Mouse (Mus musculus): ENCODE results near the gene Dmrtb1. TPM values are rescaled to one million over a fixed set of nuclear protein-coding genes. Genes with fewer than 3 reads are reported as not detected.
A peak's percentile ranks its signal among the peaks of the same experiment; 100 is the strongest.

Gene Dmrtb1
- polyA plus RNA-seq, 1 experiment from 2014 or later = not detected

GRCm38 (mm10) chr4:107716754-107717299, 32.8 kb upstream of the Dmrtb1 start:
- CTCF ChIA-PET = interaction anchor here (1.0 to 2.0 kb wide), 2 partner anchors 16 to 111 kb away, joined by 3 to 5 read pairs; no protein-coding TSS in a partner anchor
- no peak for TF ChIP-seq CTCF (IDR thresholded peaks at IDR 0.05)
- DNase-seq (ENCODE audit: low read depth, low spot score) = no peak
- POLR2A ChIA-PET = no interaction called here
- no peaks in the 10 kb centered on the region for H3K27me3 ChIP-seq
- in situ Hi-C loops (cut with MboI; ENCODE audit: low pct_unique_long_range_greater_than_20kb) = no loop called here
- ATAC-seq = no peak

DNA sequence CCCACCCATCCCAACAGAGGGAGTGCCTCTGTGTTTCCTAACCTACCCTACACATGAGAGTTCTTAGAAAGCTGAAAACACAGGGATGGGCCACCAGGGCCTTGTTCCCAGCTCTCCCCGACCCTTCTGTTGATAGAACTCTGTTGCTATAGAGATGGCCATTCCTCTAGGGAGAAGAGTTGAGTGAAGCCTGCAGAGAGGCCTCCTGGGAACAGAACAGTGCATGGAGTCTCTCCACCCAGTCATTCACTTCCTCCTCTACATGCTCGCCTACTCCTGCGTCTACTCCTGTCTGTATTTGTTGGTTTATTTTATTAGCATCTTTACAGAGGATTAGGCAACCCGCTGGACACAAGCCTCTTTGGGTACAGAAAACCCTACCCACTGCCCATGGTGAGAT, 22.9 kb upstream of the Dmrtb1 start:
- in situ Hi-C loops (cut with MboI; ENCODE audit: low pct_unique_long_range_greater_than_20kb) = no loop called here
- no peak for TF ChIP-seq CTCF (IDR thresholded peaks at IDR 0.05)
- no peaks in the 10 kb centered on the region for H3K27me3 ChIP-seq
- CTCF ChIA-PET = interaction anchor here (1.4 kb wide), 1 partner anchor 31 kb away, joined by 3 read pairs; no protein-coding TSS in a partner anchor
- POLR2A ChIA-PET = no interaction called here
- DNase-seq (ENCODE audit: low read depth, low spot score) (no peak), ATAC-seq (no peak)

DNA sequence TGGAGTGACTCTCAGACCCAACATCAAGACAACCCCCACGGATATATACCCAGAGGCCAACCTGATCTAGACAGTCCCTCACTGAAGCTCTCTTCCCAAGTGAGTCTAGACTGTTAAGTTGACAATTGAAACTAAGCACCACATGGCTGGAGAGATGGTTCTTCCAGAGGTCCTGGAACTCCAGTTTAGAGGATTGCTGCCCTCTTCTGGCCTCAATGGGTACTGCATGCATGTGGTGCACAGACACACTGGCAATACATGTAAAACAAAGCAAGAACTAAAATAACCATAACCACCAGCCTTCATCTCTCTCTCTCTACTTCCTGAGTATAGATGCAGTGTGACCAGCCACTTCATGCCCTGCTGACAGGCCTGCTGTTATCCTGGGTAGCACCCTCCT, 20.2 kb upstream of the Dmrtb1 start:
- in situ Hi-C loops (cut with MboI; ENCODE audit: low pct_unique_long_range_greater_than_20kb) = no loop called here
- TF ChIP-seq CTCF (IDR thresholded peaks at IDR 0.05) = peak; percentile 60
- CTCF ChIA-PET = no interaction called here
- no peaks in the 10 kb centered on the region for H3K27me3 ChIP-seq
- no peak for DNase-seq (ENCODE audit: low read depth, low spot score)
- POLR2A ChIA-PET = no interaction called here
- ATAC-seq = no peak

DNA sequence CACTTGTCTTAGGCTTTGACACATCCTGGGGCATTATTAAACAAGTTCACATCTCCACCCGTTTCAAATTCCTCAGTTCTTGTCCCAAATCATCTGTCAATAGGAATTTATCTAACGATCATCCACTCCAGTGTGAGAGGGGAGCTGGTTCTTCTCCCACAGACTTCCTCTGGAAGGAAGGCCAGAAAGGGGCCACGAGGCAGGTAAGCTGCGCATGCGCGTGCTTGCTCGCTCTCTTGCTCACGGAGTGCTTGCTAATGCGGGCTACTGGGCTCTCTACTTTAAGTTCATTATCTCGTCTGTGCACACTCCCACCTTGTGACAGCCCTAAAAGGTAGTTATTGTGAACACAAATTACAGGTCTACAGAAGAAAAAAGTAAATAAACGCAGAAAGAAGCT, 17.6 kb upstream of the Dmrtb1 start:
- no peak for TF ChIP-seq CTCF (IDR thresholded peaks at IDR 0.05)
- in situ Hi-C loops (cut with MboI; ENCODE audit: low pct_unique_long_range_greater_than_20kb) = no loop called here
- no peak for DNase-seq (ENCODE audit: low read depth, low spot score)
- ChIA-PET POLR2A (interaction anchor here (1.0 kb wide), 1 partner anchor 82 kb away, joined by 3 read pairs; no protein-coding TSS in a partner anchor), CTCF (interaction anchor here (0.7 to 1.8 kb wide), 4 partner anchors 8 to 327 kb away, joined by 3 to 5 read pairs (median 4); no protein-coding TSS in a partner anchor)
- no peak for ATAC-seq
- H3K27me3 ChIP-seq = no peaks in the 10 kb centered on the region

- in situ Hi-C loops (cut with MboI; ENCODE audit: low pct_unique_long_range_greater_than_20kb) = no loop called here
- ChIA-PET POLR2A (interaction anchor here (1.0 kb wide), 1 partner anchor 83 kb away, joined by 3 read pairs; no protein-coding TSS in a partner anchor), CTCF (interaction anchor here (0.7 to 1.8 kb wide), 4 partner anchors 9 to 326 kb away, joined by 3 to 5 read pairs (median 4); no protein-coding TSS in a partner anchor)
Observed at GRCm38 (mm10) chr4:107701116-107701515, 17.1 kb upstream of the Dmrtb1 start.

GRCm38 (mm10) chr4:107699271-107699670, 15.2 kb upstream of the Dmrtb1 start:
- no peak for TF ChIP-seq CTCF (IDR thresholded peaks at IDR 0.05)
- ChIA-PET POLR2A (no interaction called here), CTCF (interaction anchor here (1.3 kb wide), 1 partner anchor 10 kb away, joined by 3 read pairs; no protein-coding TSS in a partner anchor)
- in situ Hi-C loops (cut with MboI; ENCODE audit: low pct_unique_long_range_greater_than_20kb) = no loop called here
- H3K27me3 ChIP-seq = no peaks in the 10 kb centered on the region
- ATAC-seq (no peak), DNase-seq (ENCODE audit: low read depth, low spot score) (no peak)

More at GRCm38 (mm10) chr4:107701116-107701515, 17.1 kb upstream of the Dmrtb1 start:
- DNase-seq (ENCODE audit: low read depth, low spot score) (no peak), ATAC-seq (no peak)
- H3K27me3 ChIP-seq = no peaks in the 10 kb centered on the region
- TF ChIP-seq CTCF (IDR thresholded peaks at IDR 0.05) = peak; percentile 69

GRCm38 (mm10) chr4:107693816-107694215, 9.8 kb upstream of the Dmrtb1 start:
- no peak for TF ChIP-seq CTCF (IDR thresholded peaks at IDR 0.05)
- in situ Hi-C loops (cut with MboI; ENCODE audit: low pct_unique_long_range_greater_than_20kb) = no loop called here
- DNase-seq (ENCODE audit: low read depth, low spot score) (no peak), ATAC-seq (no peak)
- POLR2A ChIA-PET = no interaction called here
- no peaks in the 10 kb centered on the region for H3K27me3 ChIP-seq
- CTCF ChIA-PET = no interaction called here

GRCm38 (mm10) chr4:107688213-107688612, 4.2 kb upstream of the Dmrtb1 start:
- ChIA-PET POLR2A (no interaction called here), CTCF (no interaction called here)
- TF ChIP-seq CTCF (IDR thresholded peaks at IDR 0.05) = no peak
- no peak for DNase-seq (ENCODE audit: low read depth, low spot score)
- in situ Hi-C loops (cut with MboI; ENCODE audit: low pct_unique_long_range_greater_than_20kb) = no loop called here
- H3K27me3 ChIP-seq = no peaks in the 10 kb centered on the region
- no peak for ATAC-seq

DNA sequence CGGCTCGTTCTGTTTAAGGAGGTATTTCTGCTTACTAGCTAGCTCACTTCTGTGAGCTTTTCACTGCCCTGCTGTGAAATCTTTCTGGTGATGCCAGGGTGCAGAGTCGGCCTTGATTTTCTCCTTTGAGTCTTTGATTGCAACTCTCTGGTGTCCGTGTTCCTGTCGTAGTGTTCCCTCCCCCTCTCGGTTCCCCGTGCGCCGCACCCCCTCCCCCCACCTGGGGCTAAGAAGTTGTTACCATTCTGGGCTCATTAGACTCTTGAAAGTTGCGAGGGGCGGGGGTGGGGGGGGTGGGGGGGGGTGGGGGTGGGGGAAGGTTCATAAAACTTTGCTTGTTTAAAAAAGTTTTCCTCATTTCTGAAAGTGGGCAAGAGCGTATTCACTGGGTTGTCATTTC, 3.1 kb upstream of the Dmrtb1 start:
- DNase-seq (ENCODE audit: low read depth, low spot score) (no peak), ATAC-seq (no peak)
- ChIA-PET CTCF (no interaction called here), POLR2A (no interaction called here)
- H3K27me3 ChIP-seq = no peaks in the 10 kb centered on the region
- no peak for TF ChIP-seq CTCF (IDR thresholded peaks at IDR 0.05)
- in situ Hi-C loops (cut with MboI; ENCODE audit: low pct_unique_long_range_greater_than_20kb) = no loop called here

DNA sequence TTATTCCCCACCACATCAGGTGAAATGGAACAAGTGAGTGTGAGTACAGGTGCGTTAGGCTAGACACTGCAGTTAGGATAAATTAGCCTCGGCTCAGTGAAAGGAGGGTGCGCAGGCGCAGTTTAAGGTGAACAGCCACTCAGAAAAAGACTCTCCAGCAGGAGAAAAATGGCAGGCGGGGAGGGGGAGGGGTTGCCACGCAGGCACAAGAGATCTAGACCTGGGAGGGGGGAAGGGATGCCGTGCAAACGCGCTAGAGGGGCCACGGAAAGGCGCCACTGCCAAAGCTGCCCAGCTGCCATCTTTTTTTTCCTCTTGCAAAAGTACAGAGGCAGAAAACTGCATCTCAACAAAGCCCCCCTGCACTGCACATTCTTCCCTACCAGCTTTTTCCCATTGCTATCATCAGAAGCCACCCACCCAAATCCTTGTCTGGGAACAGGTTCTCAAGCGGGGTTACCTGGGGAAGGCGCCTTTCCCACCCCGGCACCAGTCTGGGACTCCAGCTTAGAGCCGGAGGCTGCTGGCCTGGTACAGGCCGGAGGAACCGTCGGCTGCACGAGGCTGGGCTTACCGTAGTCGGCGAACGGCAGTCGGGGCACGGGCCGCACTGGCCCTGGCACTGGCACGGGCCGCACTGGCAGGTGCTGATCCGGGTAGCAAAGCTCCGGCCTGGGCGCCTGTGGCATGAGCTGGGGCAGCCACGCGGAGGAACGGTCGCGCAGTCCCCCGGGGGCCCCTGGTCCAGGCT, 849 bp downstream of the Dmrtb1 start:
- no peak for TF ChIP-seq CTCF (IDR thresholded peaks at IDR 0.05)
- no peak for ATAC-seq
- in situ Hi-C loops (cut with MboI; ENCODE audit: low pct_unique_long_range_greater_than_20kb) = no loop called here
- no peak for DNase-seq (ENCODE audit: low read depth, low spot score)
- no peaks in the 10 kb centered on the region for H3K27me3 ChIP-seq
- POLR2A ChIA-PET = no interaction called here
- CTCF ChIA-PET = no interaction called here

GRCm38 (mm10) chr4:107681099-107681849, 2.8 kb downstream of the Dmrtb1 start:
- no peaks in the 10 kb centered on the region for H3K27me3 ChIP-seq

More at GRCm38 (mm10) chr4:107681099-107681849, 2.8 kb downstream of the Dmrtb1 start:
- ATAC-seq (no peak), DNase-seq (ENCODE audit: low read depth, low spot score) (no peak)
- in situ Hi-C loops (cut with MboI; ENCODE audit: low pct_unique_long_range_greater_than_20kb) = no loop called here
- no peak for TF ChIP-seq CTCF (IDR thresholded peaks at IDR 0.05)
- POLR2A ChIA-PET = no interaction called here
- CTCF ChIA-PET = no interaction called here
